Mouse (Mus musculus): ENCODE results near the gene Ctdnep1. TPM values are rescaled to one million over a fixed set of nuclear protein-coding genes. Genes with fewer than 3 reads are reported as not detected.

Ctdnep1 gene
- 8.4 and 9.7 TPM in 2 replicates for polyA plus RNA-seq (2015; fragmentation: Nextera tagmentation; extraction: Ambion mirVana)

- DNase-seq (peak; percentile 51), ATAC-seq (no peak)
- no peaks in the 10 kb centered on the region for H3K27me3 ChIP-seq (ENCODE audit: insufficient read depth, low read length)
- H3K4me1 ChIP-seq (ENCODE audit: insufficient read depth) = peaks cover 20% of the 10 kb centered on the region
- H3K9me3 ChIP-seq (ENCODE audit: low read length) = no peaks in the 10 kb centered on the region
- peaks cover 25% of the 10 kb centered on the region for H3K36me3 ChIP-seq (replicated peaks; ENCODE audit: insufficient read depth, low read length)
- TF ChIP-seq CTCF (IDR thresholded peaks at IDR 0.05; ENCODE audit: low read depth) = no peak
- no peak for TF ChIP-seq EP300 (IDR thresholded peaks at IDR 0.05; ENCODE audit: low read depth)
- peak within 1 kb of the TSS; percentile 98 for H3K4me3 ChIP-seq (ENCODE audit: low read depth, low read length)
- H3K9ac ChIP-seq (replicated peaks) = peak within 1 kb of the TSS; percentile 92
- peak within 1 kb of the TSS; percentile 97 for H3K27ac ChIP-seq (ENCODE audit: low read depth)
- WGBS (ENCODE audit: insufficient replicate concordance) = under 1% methylated on average over 33 of the region's 43 CpGs
- peak within 1 kb of the TSS; percentile 82 for H3K4me2 ChIP-seq (ENCODE audit: low read depth, low read length)
Observed at GRCm38 (mm10) chr11:69981141-69981762, at the start of gene Ctdnep1. Gene Ctdnep1, plus strand, starts transcription at chr11:69981156.

GRCm38 (mm10) chr11:69931769-69932168, 49.2 kb upstream of the Ctdnep1 start:
- no peak for ATAC-seq
- Histone ChIP-seq H3K9me3 (ENCODE audit: low read length) (no peaks in the 10 kb centered on the region), H3K4me2 (ENCODE audit: low read depth, low read length) (0 out of 2 replicates have a peak overlapping the region, but pooled peaks have one; percentile 5), H3K4me1 (ENCODE audit: insufficient read depth) (peaks cover 21% of the 10 kb centered on the region), H3K27me3 (ENCODE audit: insufficient read depth, low read length) (peaks cover 26% of the 10 kb centered on the region), H3K36me3 (replicated peaks; ENCODE audit: insufficient read depth, low read length) (no peaks in the 10 kb centered on the region), H3K27ac (ENCODE audit: low read depth) (peak overlapping the region; percentile 68), H3K9ac (replicated peaks) (no peak overlapping the region; the same call in 1 of the 2 replicates), H3K4me3 (ENCODE audit: low read depth, low read length) (no peak overlapping the region)
- WGBS (ENCODE audit: insufficient replicate concordance) = 39% methylated on average over 8 of the region's 8 CpGs
- DNase-seq = no peak
- TF ChIP-seq CTCF (IDR thresholded peaks at IDR 0.05; ENCODE audit: low read depth) = no peak
- TF ChIP-seq EP300 (IDR thresholded peaks at IDR 0.05; ENCODE audit: low read depth) = no peak

- Histone ChIP-seq H3K27ac (ENCODE audit: low read depth) (peak overlapping the region; percentile 68; the same call in 1 of the 2 replicates), H3K9ac (replicated peaks) (no peak overlapping the region), H3K4me2 (ENCODE audit: low read depth, low read length) (no peak overlapping the region), H3K36me3 (replicated peaks; ENCODE audit: insufficient read depth, low read length) (no peaks in the 10 kb centered on the region), H3K27me3 (ENCODE audit: insufficient read depth, low read length) (peaks cover 31% of the 10 kb centered on the region), H3K9me3 (ENCODE audit: low read length) (no peaks in the 10 kb centered on the region), H3K4me3 (ENCODE audit: low read depth, low read length) (no peak overlapping the region), H3K4me1 (ENCODE audit: insufficient read depth) (peaks cover 21% of the 10 kb centered on the region)
- ATAC-seq = no peak
- peak; percentile 17 for DNase-seq
- WGBS (ENCODE audit: insufficient replicate concordance) = 37% methylated on average over 3 of the region's 3 CpGs
- TF ChIP-seq EP300 (IDR thresholded peaks at IDR 0.05; ENCODE audit: low read depth) = no peak
- peak; percentile 51 for TF ChIP-seq CTCF (IDR thresholded peaks at IDR 0.05; ENCODE audit: low read depth)
Observed at GRCm38 (mm10) chr11:69932254-69932653, 48.7 kb upstream of the Ctdnep1 start.

GRCm38 (mm10) chr11:69933066-69933465, 47.9 kb upstream of the Ctdnep1 start:
- no peak for TF ChIP-seq EP300 (IDR thresholded peaks at IDR 0.05; ENCODE audit: low read depth)
- TF ChIP-seq CTCF (IDR thresholded peaks at IDR 0.05; ENCODE audit: low read depth) = no peak
- no peaks in the 10 kb centered on the region for H3K9me3 ChIP-seq (ENCODE audit: low read length)
- H3K27ac ChIP-seq (ENCODE audit: low read depth) = no peak overlapping the region
- peaks cover 39% of the 10 kb centered on the region for H3K27me3 ChIP-seq (ENCODE audit: insufficient read depth, low read length)
- peaks cover 21% of the 10 kb centered on the region for H3K4me1 ChIP-seq (ENCODE audit: insufficient read depth)
- ATAC-seq (no peak), DNase-seq (no peak)
- WGBS (ENCODE audit: insufficient replicate concordance) = 60% methylated on average over 4 of the region's 4 CpGs
- no peaks in the 10 kb centered on the region for H3K36me3 ChIP-seq (replicated peaks; ENCODE audit: insufficient read depth, low read length)
- H3K4me3 ChIP-seq (ENCODE audit: low read depth, low read length) = no peak overlapping the region
- no peak overlapping the region for H3K4me2 ChIP-seq (ENCODE audit: low read depth, low read length)
- no peak overlapping the region for H3K9ac ChIP-seq (replicated peaks)

GRCm38 (mm10) chr11:69934169-69934568, 46.8 kb upstream of the Ctdnep1 start:
- Histone ChIP-seq H3K4me1 (ENCODE audit: insufficient read depth) (peaks cover 21% of the 10 kb centered on the region), H3K27ac (ENCODE audit: low read depth) (no peak overlapping the region), H3K4me3 (ENCODE audit: low read depth, low read length) (peak overlapping the region; percentile 19; the same call in 1 of the 2 replicates), H3K9me3 (ENCODE audit: low read length) (no peaks in the 10 kb centered on the region), H3K27me3 (ENCODE audit: insufficient read depth, low read length) (peaks cover 50% of the 10 kb centered on the region), H3K36me3 (replicated peaks; ENCODE audit: insufficient read depth, low read length) (no peaks in the 10 kb centered on the region), H3K9ac (replicated peaks) (no peak overlapping the region; the same call in 1 of the 2 replicates), H3K4me2 (ENCODE audit: low read depth, low read length) (peak overlapping the region; percentile 62)
- ATAC-seq (peak; percentile 71), DNase-seq (peak; percentile 96)
- TF ChIP-seq CTCF (IDR thresholded peaks at IDR 0.05; ENCODE audit: low read depth) (peak; percentile 97), EP300 (IDR thresholded peaks at IDR 0.05; ENCODE audit: low read depth) (no peak)
- WGBS (ENCODE audit: insufficient replicate concordance) = 2% methylated on average over 18 of the region's 18 CpGs

- peaks cover 21% of the 10 kb centered on the region for H3K4me1 ChIP-seq (ENCODE audit: insufficient read depth)
- peaks cover 52% of the 10 kb centered on the region for H3K27me3 ChIP-seq (ENCODE audit: insufficient read depth, low read length)
- TF ChIP-seq CTCF (IDR thresholded peaks at IDR 0.05; ENCODE audit: low read depth) = no peak
- TF ChIP-seq EP300 (IDR thresholded peaks at IDR 0.05; ENCODE audit: low read depth) = no peak
- H3K9ac ChIP-seq (replicated peaks) = no peak overlapping the region; the same call in 1 of the 2 replicates
- no peak for ATAC-seq
- WGBS (ENCODE audit: insufficient replicate concordance) = 16% methylated on average over 6 of the region's 6 CpGs
- DNase-seq = no peak
- peak overlapping the region; percentile 62 for H3K4me2 ChIP-seq (ENCODE audit: low read depth, low read length)
- peak overlapping the region; percentile 50; the same call in 1 of the 2 replicates for H3K4me3 ChIP-seq (ENCODE audit: low read depth, low read length)
- no peaks in the 10 kb centered on the region for H3K9me3 ChIP-seq (ENCODE audit: low read length)
- H3K36me3 ChIP-seq (replicated peaks; ENCODE audit: insufficient read depth, low read length) = no peaks in the 10 kb centered on the region
- no peak overlapping the region for H3K27ac ChIP-seq (ENCODE audit: low read depth)
Observed at GRCm38 (mm10) chr11:69934681-69935080, 46.3 kb upstream of the Ctdnep1 start.

Data from liver, postnatal 0 days (tissue).